Mouse (Mus musculus): ENCODE data around the gene Apbb1.

Apbb1 gene

GRCm38 (mm10) chr7:105569512-105570496 is 11.6 kb downstream of the Apbb1 start:
- peak; percentile 89 to 92 for DNase-seq

DNA sequence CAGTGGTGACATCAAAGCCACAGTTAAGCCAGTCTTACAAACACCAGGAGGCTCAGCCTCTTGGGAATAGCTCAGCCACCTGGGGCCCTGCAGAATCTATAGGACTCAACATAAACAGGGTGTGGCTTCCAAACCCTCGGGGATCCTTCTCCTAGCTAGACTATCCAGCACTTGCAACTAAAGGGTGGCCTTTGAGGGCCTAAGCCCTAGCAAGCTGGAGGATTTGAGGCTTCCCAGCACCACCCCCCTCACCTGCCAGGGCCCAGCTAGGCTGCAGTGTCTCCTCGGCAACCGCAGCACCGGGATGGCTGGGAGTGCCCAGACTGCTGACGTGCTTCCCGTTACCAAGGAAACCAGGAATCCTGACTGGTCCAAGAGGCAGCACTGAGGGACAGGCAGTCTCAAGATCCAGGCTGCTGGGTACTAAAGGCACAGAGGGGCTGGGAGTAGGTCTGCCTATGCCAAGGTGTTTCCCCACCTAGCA is 12.4 kb downstream of the Apbb1 start:
- DNase-seq = peak; percentile 81 to 86

DNA sequence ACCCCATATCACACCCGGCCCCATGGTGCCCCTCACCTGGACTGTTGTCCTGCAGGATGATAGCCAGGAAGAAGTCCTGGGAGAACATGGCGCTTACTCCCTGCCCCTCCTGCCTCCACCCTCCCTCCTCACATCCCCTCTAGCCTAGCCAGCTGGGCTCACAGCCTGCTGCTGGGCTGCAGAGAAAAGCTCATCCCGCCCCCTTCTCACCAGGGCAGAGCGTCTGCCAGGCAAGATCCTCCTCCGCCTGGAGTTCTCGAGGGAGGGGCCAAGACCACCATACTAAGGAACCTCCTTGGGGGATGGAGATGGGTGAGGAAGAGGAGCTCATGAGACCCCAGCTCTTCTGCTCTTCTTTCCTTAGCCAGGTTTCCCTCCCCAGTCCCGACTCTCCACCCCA is 12.9 kb downstream of the Apbb1 start:
- peak; percentile 54 to 62 for DNase-seq

DNA sequence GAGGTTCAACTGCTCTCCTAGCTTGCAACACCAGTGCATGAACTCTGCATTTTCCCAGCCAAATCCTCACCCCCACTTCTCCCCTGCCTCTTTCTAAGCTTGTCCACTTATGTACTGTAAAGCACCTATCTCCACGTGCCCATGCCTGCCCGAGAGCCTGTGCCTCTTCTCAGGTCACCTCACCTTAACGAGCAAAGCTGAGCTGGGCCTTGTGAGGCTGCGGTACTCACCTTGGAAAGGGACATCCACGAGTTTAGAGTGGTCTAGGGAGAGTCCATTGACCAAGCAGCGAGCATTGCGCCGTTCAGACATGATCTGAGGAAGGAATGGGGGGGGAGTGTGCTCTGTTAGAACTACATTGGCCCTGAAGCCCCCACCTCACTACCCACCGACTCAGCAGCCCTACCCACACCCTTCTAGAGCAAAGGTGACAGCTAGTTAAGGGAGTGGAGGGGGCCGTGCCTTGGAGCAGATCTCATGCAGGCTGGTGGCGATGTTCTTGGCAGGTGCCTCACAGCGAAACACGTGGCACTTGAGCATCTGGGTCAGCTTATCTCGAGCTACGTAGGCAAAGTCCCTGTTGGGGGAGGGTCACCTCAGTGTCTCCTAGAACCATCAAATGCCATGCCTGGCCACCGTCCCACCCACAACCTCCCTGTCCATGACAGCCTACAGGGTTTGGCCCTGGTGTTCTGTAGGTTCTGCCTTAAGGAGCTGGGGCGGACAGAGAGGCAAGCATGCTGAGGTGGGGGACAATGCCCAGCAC is 16.2 kb downstream of the Apbb1 start:
- no peak for DNase-seq

DNA sequence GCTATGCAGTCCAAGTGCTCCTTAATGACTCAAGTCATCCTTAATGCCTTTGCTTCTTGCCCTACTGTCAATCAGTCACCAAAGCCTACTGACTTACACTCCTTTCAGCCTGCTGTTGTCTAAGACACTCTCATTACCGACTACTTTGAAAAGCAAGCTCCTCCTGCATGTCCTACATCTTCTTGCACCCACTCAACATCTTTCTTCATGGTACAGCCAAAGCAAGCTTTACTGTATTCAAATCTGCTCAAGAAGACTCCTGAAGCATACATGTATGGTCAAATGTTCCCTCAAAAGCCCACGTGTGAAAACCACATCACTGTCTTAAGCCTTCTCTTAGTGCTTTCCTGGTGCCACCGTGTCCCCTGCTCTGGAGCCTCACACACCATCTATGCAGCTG is 18.1 kb downstream of the Apbb1 start:
- no peak for DNase-seq

GRCm38 (mm10) chr7:105562317-105562716 is 19.1 kb downstream of the Apbb1 start:
- DNase-seq = no peak

GRCm38 (mm10) chr7:105559016-105559415 is 22.4 kb downstream of the Apbb1 start:
- DNase-seq = no peak

GRCm38 (mm10) chr7:105557671-105558070 is 23.8 kb downstream of the Apbb1 start:
- peak in 1 of 2 experiments; percentile 35 for DNase-seq

GRCm38 (mm10) chr7:105556406-105556805 is 25.0 kb downstream of the Apbb1 start:
- peak in 1 of 2 experiments; percentile 21 for DNase-seq

DNA sequence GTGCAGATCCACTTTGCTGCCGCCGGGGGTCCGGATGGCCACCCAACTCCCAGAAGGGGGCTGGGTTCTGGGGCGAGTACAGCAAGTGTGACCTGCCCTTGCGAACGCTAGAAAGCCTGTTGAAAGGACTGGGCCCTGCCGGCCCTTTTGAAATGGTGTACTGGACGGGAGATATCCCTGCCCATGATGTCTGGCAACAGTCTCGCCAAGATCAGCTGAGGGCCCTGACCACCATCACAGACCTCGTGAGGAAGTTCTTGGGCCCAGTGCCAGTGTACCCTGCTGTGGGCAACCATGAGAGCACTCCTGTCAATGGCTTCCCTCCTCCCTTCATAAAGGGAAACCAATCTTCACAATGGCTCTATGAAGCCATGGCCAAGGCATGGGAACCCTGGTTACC is 25.9 kb downstream of the Apbb1 start:
- peak in 1 of 2 experiments; percentile 43 for DNase-seq

DNA sequence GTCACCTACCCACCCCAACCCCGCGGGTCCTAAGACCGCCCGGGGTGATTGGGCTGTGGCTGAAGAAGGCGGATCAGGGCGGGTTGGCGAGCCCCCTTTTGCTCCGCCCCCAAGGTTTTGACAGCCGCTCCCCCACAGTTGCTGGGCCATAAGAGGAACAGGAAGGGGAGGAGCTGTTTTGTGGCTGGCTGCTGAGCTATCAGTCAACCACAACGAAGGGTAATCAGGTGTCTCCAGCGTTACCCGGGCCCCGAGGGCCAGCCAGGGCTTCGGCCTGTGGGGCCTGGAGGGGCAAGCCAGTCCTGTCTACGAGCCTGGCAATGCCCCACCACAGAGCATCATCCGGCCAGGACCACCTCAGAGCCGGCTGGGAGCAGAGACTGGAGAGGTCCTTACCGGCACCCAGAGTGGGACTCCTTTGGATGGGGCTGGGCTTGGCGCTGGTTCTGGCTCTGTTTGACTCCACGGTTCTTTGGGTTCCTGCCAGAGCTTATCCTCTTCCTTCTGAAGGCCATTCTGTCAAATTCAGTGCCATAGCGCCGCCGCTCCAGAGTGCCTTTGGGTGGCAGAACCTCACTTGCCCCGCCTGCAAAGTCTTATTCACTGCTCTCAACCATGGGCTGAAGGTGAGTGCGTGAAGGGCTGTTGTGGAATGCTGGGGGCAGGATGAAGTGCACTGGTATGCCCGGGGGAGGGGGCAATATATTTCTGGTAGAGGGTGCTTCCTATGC is 27.1 kb downstream of the Apbb1 start, which contains the start of gene Smpd1:
Gene Smpd1, plus strand, starts transcription at position 149 of the 731 bp plus-strand sequence.
- peak; percentile 88 for DNase-seq

GRCm38 (mm10) chr7:105553456-105554211 is 27.8 kb downstream of the Apbb1 start:
- peak in 1 of 2 experiments; percentile 17 for DNase-seq

- DNase-seq = peak; percentile 24 to 61
Observed at GRCm38 (mm10) chr7:105549035-105549434, 32.4 kb downstream of the Apbb1 start.

DNA sequence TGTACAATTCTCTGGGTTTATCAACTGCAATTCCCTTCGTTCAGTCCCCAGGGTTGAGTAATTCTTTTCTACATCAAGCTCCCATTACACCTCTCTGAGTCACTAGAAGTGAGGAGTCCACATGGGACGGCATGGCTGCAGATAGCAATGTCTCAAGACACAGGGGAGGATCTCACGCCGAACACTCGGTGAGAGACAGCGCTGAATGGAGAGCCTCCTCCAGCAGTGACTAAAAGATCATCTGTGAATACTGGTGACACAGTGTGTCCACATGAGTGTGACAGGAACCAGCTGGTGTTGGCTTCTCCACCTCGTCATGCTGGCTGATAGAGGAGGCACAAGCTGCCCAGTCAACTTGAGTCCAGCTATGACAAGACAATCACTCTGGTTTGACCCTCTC is 33.5 kb downstream of the Apbb1 start:
- DNase-seq = no peak

GRCm38 (mm10) chr7:105545986-105546385 is 35.5 kb downstream of the Apbb1 start:
- no peak for DNase-seq

GRCm38 (mm10) chr7:105534162-105534561 is 47.3 kb downstream of the Apbb1 start:
- DNase-seq = no peak

DNA sequence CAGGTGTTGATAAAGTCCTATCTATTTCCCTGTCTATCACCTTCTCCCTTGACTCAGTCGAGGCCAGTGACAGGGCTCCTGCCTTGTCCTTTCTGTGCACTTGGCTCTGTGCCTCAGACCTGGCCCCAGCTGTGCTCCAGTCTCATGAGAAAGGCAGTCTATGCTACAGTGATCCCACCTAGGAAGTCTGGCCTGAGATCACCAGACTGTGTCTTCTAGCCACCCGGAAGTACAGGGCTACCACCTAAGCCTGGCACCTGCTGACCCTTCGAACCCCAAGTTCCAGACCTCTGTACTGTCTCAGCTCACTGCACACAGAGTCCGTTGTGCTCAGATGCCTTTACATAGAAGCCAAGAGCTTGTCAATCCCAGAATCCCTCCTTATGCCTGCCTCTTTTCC is 53.4 kb downstream of the Apbb1 start:
- no peak for DNase-seq

DNA sequence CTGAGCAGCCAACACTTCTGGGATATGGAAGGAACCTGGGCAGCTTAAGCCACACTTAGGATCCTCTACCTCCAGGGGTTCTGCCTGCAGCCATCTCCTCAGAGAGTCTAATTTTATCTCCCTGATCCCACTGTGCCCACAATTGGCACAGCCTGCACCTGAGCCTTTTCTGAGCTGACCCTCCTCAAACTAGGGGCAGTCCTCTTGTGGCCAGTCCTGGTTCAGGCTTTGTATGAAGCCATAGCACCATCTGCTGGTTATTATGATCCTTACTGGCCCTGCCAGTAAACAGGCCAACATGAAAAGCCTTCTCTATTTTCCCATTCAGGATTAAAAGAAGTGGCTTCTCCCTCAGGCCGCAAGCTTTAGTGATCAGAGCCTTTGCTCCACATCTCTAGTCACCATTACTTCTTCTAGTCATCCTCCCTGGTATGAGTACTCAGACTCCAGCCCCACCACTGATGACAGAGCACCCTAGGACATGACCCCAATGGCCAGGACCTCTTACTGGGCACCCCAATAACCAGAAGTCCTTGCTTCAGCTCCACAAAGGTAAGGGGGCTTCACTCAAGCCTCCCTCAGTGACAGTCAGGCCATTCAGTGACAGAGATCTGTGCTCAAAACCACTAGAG is 54.0 kb downstream of the Apbb1 start:
- peak; percentile 15 to 36 for DNase-seq

- DNase-seq = no peak
Observed at GRCm38 (mm10) chr7:105524222-105524621, 57.2 kb downstream of the Apbb1 start.

DNA sequence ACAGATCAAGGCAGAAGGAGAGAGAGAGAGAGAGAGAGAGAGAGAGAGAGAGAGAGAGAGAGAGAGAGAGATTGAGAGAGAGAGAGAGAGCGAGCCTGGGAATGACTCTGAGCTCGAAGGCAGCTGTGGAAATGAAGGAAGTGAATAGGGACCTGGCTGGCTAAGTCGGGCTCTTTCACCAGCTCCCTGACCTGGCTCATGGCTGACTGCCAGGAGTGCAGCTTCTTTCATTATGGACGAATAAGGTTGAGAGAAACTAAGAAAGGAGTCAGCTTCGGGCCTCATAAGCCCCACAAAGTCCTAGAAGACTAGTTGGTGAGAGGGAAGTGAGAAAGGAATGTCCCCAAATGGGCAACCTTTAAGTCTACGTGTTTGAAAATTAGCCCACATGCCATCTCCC is 61.3 kb downstream of the Apbb1 start:
- DNase-seq = peak in 1 of 2 experiments; percentile 24

GRCm38 (mm10) chr7:105519771-105520170 is 61.7 kb downstream of the Apbb1 start:
- no peak for DNase-seq
